Mouse (Mus musculus) kidney, embryonic 14.5 days (tissue): ENCODE results near the gene Arpc2. TPM values are rescaled to one million over a fixed set of nuclear protein-coding genes. Genes with fewer than 3 reads are reported as not detected.
"Not testable (repeated sequence)": the region's sequence is repeated elsewhere in the genome, so short reads cannot be mapped to it uniquely, and the experiment has no call there.

Experiments
- ATAC-seq: fragments of 200-750 bp; cut with Nextera tagmentation; 2 replicates; pipeline ENCODE4 v1.8.0; 2017; ENCODE audit warnings: moderate number of reproducible peaks, mild to moderate bottlenecking, moderate TSS enrichment, moderate library complexity; ENCODE audit not compliant: low FRiP score, low TSS enrichment
- H3K27ac ChIP-seq: fragments of 300-500 bp; sonication (generic); 2 replicates; pipeline ENCODE4 v1.5.1; 2014; ENCODE audit warnings: low read depth, mild to moderate bottlenecking, low read length, moderate library complexity, mixed read lengths
- H3K27me3 ChIP-seq: fragments of 300-500 bp; sonication (generic); 2 replicates; pipeline ENCODE4 v1.6.1; 2014; ENCODE audit warnings: mild to moderate bottlenecking, low read length; ENCODE audit not compliant: control insufficient read depth, insufficient read depth
- H3K36me3 ChIP-seq: fragments of 300-500 bp; sonication (generic); 2 replicates; pipeline ENCODE4 v1.6.1; 2014; ENCODE audit warnings: low read length, mixed read lengths; ENCODE audit not compliant: control insufficient read depth, insufficient read depth
- H3K4me1 ChIP-seq: fragments of 300-500 bp; sonication (generic); 2 replicates; pipeline ENCODE4 v1.6.1; 2014; ENCODE audit warnings: low read length, mixed read lengths; ENCODE audit not compliant: control insufficient read depth, insufficient read depth
- H3K4me2 ChIP-seq: fragments of 300-500 bp; sonication (generic); replicated peaks from 2 replicates; pipeline ENCODE4 v1.6.1; 2014; ENCODE audit warnings: low read depth, mild to moderate bottlenecking, low read length
- H3K4me3 ChIP-seq: fragments of 300-500 bp; sonication (generic); 2 replicates; pipeline ENCODE4 v1.5.1; 2014; ENCODE audit warnings: mild to moderate bottlenecking, low read length
- H3K9ac ChIP-seq: fragments of 300-500 bp; sonication (generic); 2 replicates; pipeline ENCODE4 v1.6.1; 2014; ENCODE audit warnings: low read depth, mild to moderate bottlenecking, low read length, moderate library complexity
- H3K9me3 ChIP-seq: fragments of 300-500 bp; sonication (generic); 2 replicates; pipeline ENCODE4 v1.6.1; 2016; ENCODE audit warnings: low read length; ENCODE audit not compliant: control insufficient read depth
- WGBS: fragments of 180-500 bp; shearing (Covaris S2); extraction: QIAGEN DNeasy Blood & Tissue Kit; methylation state at CpG from one replicate; pipeline ENCODE4 v1.1.7; 2014; 5-methylcytosine and 5-hydroxymethylcytosine counted together
- polyA plus RNA-seq: library from polyadenylated mRNA; unstranded; fragments of >200 nt; fragmentation: Nextera tagmentation; extraction: Ambion mirVana; gene quantifications from 2 replicates; pipeline ENCODE4 v1.2.1, GENCODE M21; 2014

Gene Arpc2
- polyA plus RNA-seq, 1 experiment from 2014 or later, result 378 TPM

DNA sequence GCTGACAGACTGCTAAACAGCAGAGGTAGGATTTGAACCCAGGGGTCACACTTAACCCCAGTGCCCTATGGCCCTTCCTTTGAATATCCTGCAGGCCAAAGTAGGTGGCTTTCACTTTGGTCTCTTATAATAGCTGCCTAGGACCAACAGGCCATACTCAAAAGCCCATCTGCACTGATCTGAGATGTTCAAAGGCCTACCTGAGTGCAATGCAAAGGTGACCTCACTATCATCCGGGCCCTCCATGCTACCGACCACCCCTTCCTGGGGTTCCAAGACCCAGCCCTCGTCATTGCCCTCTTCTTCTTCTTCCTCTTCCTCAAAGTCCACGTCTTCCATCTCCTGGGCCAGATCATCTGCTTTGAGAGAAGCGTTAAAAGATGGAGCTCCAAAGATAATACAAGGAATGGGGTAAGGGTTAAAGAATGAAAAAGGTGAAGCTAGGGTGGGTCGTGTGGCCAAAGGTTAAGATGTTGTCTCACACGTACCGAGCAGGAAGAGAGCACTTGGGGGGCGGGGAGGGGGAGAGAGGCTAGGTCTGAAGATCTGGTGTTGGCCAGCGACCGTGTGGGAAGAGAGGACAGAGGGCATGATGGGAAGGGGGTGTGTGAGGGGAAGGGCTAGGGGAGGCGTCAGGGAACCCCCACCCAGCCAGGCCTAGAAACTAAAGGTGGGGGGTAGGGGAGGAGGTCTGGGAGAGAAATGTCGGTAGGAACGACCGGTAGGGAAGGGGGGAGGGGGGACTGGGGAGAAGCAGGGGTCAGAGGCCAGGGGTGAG, 48.0 kb downstream of the Arpc2 start:
- Histone ChIP-seq H3K27ac (peak overlapping the region; percentile 67), H3K27me3 (no peaks in the 10 kb centered on the region), H3K4me2 (peak overlapping the region; percentile 88), H3K9me3 (no peaks in the 10 kb centered on the region), H3K4me1 (peaks cover 9% of the 10 kb centered on the region; the same call in 1 of the 2 replicates), H3K4me3 (peak overlapping the region; percentile 83), H3K9ac (peak overlapping the region; percentile 80), H3K36me3 (peaks cover 50% of the 10 kb centered on the region)
- peak; percentile 60 for ATAC-seq
- WGBS, result 11% methylated on average over 15 of the region's 15 CpGs

- peak within 1 kb of the TSS; percentile 88 for H3K4me2 ChIP-seq
Observed at GRCm38 (mm10) chr1:74284543-74285160, 48.8 kb downstream of the Arpc2 start, which contains the start of the genes Aamp and Pnkd. Gene Aamp, minus strand, starts transcription at chr1:74284738. Gene Pnkd, plus strand, starts transcription at chr1:74284930.

GRCm38 (mm10) chr1:74285212-74286010, 49.5 kb downstream of the Arpc2 start:
- H3K4me2 ChIP-seq, result peak overlapping the region; percentile 78
- ATAC-seq, result no peak
- no peaks in the 10 kb centered on the region for H3K9me3 ChIP-seq
- WGBS, result 4% methylated on average over 23 of the region's 23 CpGs
- H3K9ac ChIP-seq, result peak overlapping the region; percentile 73
- peaks cover 47% of the 10 kb centered on the region for H3K36me3 ChIP-seq
- peaks cover 9% of the 10 kb centered on the region; the same call in 1 of the 2 replicates for H3K4me1 ChIP-seq
- H3K27ac ChIP-seq, result no peak overlapping the region
- no peaks in the 10 kb centered on the region for H3K27me3 ChIP-seq
- H3K4me3 ChIP-seq, result peak overlapping the region; percentile 83

More at GRCm38 (mm10) chr1:74284543-74285160, 48.8 kb downstream of the Arpc2 start, which contains the start of the genes Aamp and Pnkd:
- Histone ChIP-seq H3K4me1 (peaks cover 9% of the 10 kb centered on the region; the same call in 1 of the 2 replicates), H3K9me3 (no peaks in the 10 kb centered on the region), H3K27me3 (no peaks in the 10 kb centered on the region), H3K9ac (peak within 1 kb of the TSS; percentile 80), H3K27ac (peak within 1 kb of the TSS; percentile 67), H3K36me3 (peaks cover 50% of the 10 kb centered on the region), H3K4me3 (peak within 1 kb of the TSS; percentile 83)
- ATAC-seq, result peak; percentile 97
- WGBS, result under 1% methylated on average over 56 of the region's 56 CpGs

GRCm38 (mm10) chr1:74286869-74287607, 51.2 kb downstream of the Arpc2 start:
- 62% methylated on average over 15 of the region's 17 CpGs for WGBS
- ATAC-seq, H3K9ac ChIP-seq, H3K27ac ChIP-seq, H3K9me3 ChIP-seq, H3K27me3 ChIP-seq, H3K4me1 ChIP-seq, H3K4me3 ChIP-seq, H3K4me2 ChIP-seq: not testable (repeated sequence)
- H3K36me3 ChIP-seq, result peaks cover 43% of the 10 kb centered on the region

- H3K4me2 ChIP-seq, result no peak overlapping the region
- ATAC-seq, result no peak
- no peaks in the 10 kb centered on the region for H3K9me3 ChIP-seq
- H3K9ac ChIP-seq, result no peak overlapping the region
- 83% methylated on average over 4 of the region's 4 CpGs for WGBS
- H3K4me3 ChIP-seq, result no peak overlapping the region
- no peaks in the 10 kb centered on the region for H3K27me3 ChIP-seq
- peaks cover 41% of the 10 kb centered on the region; the same call in 1 of the 2 replicates for H3K36me3 ChIP-seq
- H3K4me1 ChIP-seq, result peaks cover 9% of the 10 kb centered on the region; the same call in 1 of the 2 replicates
- no peak overlapping the region for H3K27ac ChIP-seq
Observed at GRCm38 (mm10) chr1:74288327-74288726, 52.4 kb downstream of the Arpc2 start.

- ATAC-seq, result no peak
- Histone ChIP-seq H3K27ac (no peak overlapping the region), H3K4me2 (no peak overlapping the region), H3K36me3 (peaks cover 46% of the 10 kb centered on the region; the same call in 1 of the 2 replicates), H3K4me1 (peaks cover 4% of the 10 kb centered on the region; the same call in 1 of the 2 replicates), H3K9ac (no peak overlapping the region), H3K9me3 (no peaks in the 10 kb centered on the region), H3K27me3 (no peaks in the 10 kb centered on the region), H3K4me3 (no peak overlapping the region)
- WGBS, result 94% methylated on average over 9 of the region's 9 CpGs
Observed at GRCm38 (mm10) chr1:74289248-74289647, 53.4 kb downstream of the Arpc2 start.

- whole genome bisulfite sequencing, result 83% methylated on average over 2 of the region's 2 CpGs
- H3K27ac ChIP-seq, result no peak overlapping the region
Observed at GRCm38 (mm10) chr1:74289740-74290139, 53.9 kb downstream of the Arpc2 start.

GRCm38 (mm10) chr1:74290141-74290540, 54.3 kb downstream of the Arpc2 start:
- no peak overlapping the region for H3K27ac ChIP-seq
- H3K27me3 ChIP-seq, result no peaks in the 10 kb centered on the region
- no peak overlapping the region for H3K9ac ChIP-seq
- no peaks in the 10 kb centered on the region for H3K9me3 ChIP-seq
- ATAC-seq, result no peak
- H3K36me3 ChIP-seq, result peaks cover 47% of the 10 kb centered on the region; the same call in 1 of the 2 replicates
- peaks cover 9% of the 10 kb centered on the region for H3K4me1 ChIP-seq
- no peak overlapping the region for H3K4me2 ChIP-seq
- no peak overlapping the region for H3K4me3 ChIP-seq
- 95% methylated on average over 5 of the region's 5 CpGs for WGBS

More at GRCm38 (mm10) chr1:74289740-74290139, 53.9 kb downstream of the Arpc2 start:
- H3K4me2 ChIP-seq, result no peak overlapping the region
- H3K9me3 ChIP-seq, result no peaks in the 10 kb centered on the region
- no peak overlapping the region for H3K9ac ChIP-seq
- H3K36me3 ChIP-seq, result peaks cover 47% of the 10 kb centered on the region; the same call in 1 of the 2 replicates
- H3K27me3 ChIP-seq, result no peaks in the 10 kb centered on the region
- H3K4me1 ChIP-seq, result peaks cover 5% of the 10 kb centered on the region
- ATAC-seq, result no peak
- H3K4me3 ChIP-seq, result no peak overlapping the region
